Mouse (Mus musculus) retina, postnatal 1 day (tissue): Measurements from ENCODE around the gene Sec13.

Experiments used
- DNase-seq: peaks from one replicate; pipeline ENCODE4 v3.0.0-alpha.2; 2012

The Sec13 gene

DNA sequence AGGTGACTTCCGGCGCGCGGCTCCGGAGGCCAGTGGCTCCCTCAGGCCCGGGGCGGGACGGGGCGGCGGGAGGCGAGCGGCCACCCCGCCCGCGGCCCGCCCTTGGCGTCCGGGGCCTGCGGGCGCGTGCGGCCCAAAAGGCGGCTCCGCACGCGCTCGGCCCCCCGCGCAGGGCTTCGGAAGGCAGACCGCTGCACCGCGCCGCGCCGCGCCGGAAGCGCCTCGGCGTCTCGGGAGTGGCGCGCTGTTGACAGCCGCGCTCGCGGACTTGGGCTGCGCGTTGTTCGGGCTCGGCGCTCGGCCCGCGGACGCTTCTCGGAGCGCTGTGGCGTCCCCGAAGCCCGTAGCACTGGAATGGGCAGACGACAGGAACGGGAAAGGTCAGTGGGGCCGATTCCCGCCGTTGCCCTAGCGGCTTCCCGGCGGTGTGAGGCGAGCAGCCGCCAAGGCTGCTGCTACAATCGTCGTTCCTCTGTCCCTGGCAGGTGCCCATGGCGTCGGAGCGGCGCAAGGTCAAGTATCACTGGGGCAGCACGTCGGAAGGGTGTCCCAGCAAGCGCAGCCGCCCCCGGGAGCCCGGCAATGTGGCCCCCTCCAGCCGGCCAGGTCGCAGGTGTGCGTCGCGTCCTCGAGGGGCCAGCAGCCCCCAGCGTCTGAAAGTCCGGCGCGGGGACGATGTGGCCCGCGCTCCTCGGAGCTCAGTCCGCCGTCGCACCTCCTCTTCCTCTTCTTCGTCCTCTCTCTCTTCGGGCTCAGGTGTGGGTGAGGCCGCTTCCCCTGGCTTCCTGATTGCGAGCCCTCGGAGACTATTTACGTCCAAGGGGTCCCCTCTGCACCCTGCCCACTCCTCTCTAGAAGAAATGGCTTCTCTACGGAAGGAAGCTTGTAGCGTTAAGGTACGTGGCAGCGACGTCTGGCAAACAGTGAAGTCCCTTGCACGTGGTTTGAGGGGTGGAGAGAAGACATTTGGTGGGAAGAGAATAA lies 43.0 kb downstream of the Sec13 start:
- DNase-seq, result peak; percentile 22

DNA sequence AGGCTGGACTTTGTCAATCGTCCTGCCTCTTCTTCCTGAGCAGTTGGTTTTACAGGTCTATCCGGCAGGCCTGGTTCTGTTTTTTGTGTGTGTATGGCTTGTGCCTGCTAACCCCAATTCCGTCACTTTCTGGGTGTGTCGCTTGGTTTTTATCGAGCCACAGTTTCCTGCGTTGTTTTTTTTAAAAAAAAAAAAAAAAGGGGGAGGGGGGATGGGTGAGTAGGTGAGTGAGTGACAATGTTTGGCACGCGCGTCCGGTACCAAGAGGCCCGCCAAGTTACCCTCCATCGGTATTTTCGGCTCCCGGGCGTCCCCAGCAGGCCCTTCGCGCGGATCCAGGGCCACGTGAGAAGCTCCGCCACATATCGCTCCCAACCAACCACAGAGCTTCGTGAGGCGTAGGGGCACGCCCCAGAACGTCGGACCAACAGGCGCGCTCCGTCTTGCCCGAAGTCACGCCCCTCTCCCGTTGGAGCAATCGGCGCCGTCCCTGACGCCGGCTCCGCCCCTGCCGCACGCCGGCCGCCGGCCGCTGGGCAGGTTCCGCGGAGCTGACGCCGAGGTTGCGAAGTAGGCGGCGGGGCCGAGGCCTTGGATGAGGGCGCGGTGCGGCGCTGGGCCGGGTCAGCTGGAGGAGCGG lies 43.8 kb downstream of the Sec13 start, which contains the start of gene Tatdn2:
Tatdn2 (plus strand) TSS at position 469 of the 640 bp plus-strand sequence.
- DNase-seq, result peak; percentile 98

DNA sequence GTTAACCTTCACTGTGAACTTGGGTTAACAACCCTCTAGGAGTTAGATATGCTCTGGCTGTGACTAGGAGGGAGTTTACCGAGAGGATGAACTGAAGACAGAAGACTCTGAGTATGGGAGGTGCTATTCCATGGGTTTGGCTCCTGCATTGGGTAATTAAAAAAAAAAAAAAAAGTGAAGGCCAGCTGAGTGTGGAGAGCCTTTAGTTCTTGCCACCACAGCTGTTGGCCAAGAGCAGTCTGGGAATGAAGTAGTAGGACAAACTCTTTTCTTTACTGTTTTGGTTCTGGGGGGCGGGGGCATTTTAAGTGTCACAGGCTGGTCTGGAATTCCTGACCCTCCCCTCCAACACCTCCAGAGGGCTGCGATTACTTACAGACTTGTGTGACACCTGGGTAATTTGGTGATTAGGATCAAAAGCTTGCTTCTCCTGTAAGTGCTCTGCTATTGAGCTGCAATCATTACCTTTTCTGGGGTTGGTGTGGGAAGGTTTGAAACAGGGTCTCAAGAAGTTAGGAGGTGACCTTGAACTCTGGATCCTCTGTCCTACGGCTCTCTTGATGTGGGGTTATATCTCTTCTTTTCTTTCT lies 44.7 kb downstream of the Sec13 start:
- no peak for DNase-seq

DNA sequence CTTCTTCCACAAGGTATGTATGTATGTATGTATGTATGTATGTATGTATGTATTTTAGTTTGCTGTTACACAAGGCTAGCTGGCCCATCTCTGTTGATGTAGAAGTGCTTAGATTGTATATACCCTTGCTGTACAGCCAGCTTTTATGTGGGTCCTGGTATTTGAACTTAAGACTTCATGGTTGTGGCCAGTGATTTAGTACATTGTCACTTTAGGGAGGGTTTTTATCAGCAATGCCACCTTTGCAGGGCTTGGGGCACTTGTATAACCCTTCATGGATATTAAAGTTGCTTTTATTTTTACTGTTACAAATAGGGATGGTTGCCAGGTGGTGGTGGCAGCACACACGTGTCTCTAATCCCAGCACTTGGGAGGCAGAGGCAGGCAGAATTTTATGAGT lies 45.3 kb downstream of the Sec13 start:
- no peak for DNase-seq

DNA sequence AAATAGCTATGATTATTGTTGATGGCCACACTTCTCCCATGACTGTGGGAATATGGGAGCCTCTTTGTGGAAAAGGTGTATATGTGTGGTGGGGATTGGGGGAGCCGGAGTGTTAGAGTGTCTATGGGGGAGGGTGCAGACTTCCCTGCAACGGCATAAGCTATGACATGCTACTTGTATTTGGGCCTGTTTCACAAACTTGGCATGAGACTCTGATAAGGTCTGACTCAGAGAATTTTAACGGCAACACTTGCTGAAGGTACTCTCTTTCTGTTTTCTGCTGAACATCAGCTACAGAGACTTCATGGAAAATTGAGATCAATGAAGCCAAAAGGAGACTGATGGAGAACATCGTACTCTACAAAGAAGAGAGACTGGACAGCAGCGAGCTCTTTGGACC lies 47.2 kb downstream of the Sec13 start:
- DNase-seq, result no peak

DNA sequence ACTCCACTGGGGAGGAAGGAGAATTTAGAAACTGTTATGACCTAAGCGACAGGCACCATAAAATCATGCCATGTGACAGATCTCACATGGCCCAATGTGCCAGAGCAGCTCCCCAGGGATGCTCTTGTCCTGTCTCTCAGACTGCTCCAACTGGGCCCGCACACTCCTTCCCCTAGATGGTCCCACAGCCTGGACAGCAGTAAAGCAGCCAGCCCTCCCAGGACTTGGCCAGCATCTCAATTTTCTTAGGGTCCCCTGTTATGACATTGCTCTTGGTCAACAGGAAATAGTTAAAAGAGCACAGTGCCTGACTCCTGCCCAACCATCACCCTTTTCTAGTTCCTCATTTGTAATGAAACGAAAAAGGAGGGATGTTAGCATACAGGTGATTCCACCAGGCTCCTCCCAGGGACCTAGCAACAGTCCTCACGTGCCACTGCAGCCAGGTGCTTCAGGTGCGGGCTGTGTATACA lies 47.8 kb downstream of the Sec13 start:
- no peak for DNase-seq

DNA sequence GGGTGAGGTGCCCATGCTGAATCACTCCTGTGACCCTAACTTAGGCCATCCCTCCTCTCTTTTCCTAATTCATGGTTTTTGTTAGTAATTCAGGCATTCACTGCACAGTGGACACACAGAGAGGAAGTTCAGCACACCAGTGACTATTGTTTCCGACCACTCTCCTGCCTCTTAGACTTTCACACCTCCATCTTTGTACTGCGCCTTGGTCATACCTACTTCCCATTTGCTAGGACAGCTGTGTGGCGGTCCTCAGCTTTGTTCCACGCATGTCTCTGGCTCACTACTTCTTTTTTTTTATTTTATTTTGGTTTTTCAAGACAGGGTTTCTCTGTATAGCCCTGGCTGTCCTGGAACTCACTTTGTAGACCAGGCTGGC lies 49.5 kb downstream of the Sec13 start:
- no peak for DNase-seq

DNA sequence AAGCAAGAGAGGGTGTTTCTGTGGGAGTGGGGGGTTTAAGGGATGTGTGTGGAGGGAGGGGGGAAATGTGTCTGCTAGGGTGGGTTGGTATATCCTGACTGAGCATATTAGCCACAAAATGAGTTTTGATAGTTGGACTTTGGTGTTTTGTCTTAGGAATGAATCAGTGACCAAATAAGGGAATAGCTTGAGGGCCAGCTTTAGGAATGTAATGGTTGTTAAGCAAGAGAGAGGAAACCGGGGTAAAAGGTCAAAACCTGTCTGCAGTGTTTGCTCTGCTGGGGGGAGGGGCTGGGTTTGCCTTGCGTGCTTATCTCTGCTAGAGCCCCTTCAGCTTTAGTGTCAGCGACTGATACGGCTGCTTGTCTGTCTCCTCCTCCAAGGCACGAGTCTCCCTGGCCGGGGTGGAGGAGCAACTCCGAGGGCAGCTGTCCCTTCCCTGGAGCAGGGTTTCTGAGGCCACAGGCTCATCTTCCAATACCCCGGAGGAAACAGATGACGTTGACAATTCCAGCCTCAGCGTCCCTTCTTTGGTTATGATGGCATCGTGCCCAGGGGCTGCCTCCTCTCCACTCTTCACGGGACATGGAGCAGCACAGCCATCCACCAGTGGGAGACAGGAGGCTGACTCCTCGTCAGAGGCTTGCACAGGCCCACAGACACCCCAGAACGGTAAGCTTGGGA lies 50.0 kb downstream of the Sec13 start:
- DNase-seq, result peak; percentile 43

DNA sequence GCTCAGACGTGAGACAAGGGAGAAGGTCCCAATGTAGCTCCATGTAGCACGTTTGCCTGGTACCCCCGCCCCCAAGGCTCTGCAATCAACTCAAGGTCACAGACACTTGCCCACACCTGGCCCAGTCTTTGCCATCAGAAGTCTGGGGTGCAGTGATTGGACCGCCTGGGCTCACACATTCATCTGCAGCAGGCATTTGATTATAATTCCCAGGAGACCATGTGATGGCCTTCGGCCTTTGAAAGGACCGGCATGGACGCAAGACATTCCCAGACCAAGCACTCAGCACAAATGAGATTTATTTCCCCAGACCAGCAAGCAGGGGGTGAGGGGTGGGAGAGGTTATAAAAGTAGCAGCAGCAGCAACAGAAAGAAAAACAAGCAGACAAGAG lies 50.5 kb downstream of the Sec13 start:
- peak; percentile 31 for DNase-seq

DNA sequence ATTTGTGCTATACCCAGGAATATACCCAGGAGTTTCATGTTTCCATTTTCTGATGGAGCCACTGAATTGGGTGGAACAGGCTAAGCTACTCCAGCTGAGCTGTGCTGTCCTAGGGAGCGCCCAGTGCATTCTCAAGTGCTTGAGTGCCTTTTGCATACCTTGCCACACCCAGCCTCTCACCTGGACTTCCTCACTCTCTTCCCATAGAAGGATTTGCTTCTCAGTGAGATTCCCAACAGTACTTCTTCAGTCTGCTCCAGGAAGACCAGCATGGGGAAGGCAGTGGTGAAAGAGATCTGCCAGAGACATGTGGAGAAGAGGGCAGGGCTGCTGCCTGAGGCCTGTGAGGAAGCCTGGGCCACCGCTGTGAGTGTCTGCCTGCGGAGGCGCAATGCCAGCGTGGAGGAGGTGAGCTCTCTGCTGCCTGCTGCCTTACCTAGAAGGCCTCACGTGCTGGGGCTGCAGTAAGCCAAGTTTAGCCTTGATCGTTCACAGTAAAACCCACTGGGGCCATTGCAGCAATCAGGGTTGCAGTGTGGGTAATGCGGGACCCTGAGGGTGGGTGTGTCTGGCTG lies 53.9 kb downstream of the Sec13 start:
- no peak for DNase-seq

DNA sequence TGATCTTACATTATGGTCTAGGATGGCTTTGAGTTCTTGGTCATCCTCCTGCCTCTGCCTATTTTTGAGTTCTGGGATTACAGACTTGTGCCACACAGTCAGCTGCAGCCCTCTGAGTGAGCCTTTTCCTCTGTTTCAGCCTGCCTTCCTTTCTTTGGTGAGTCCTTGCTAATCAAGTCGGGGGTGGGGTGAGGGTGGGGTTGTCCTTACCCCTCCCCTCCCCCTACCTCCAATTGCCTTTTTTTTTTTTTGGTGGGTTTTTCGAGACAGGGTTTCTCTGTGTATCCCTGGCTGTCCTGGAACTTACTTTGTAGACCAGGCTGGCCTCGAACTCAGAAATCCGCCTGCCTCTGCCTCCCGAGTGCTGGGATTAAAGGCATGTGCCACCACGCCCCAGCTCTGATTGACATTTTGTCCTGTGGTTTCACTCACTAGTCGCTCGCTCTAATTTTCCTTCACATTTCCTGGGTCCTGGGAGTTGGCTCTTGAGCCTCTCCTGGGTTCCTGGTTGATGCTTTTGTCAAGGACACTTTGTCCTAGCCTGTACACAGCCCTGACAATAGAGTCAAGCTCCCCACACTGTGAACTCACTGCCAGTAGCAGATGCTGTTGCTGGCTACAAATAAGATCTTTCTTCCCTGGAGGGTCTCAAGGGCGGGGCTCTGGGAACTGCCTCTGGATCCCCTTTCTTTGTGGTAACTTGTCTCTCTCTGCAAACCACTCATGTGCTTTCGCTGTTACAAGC lies 57.3 kb downstream of the Sec13 start:
- no peak for DNase-seq

DNA sequence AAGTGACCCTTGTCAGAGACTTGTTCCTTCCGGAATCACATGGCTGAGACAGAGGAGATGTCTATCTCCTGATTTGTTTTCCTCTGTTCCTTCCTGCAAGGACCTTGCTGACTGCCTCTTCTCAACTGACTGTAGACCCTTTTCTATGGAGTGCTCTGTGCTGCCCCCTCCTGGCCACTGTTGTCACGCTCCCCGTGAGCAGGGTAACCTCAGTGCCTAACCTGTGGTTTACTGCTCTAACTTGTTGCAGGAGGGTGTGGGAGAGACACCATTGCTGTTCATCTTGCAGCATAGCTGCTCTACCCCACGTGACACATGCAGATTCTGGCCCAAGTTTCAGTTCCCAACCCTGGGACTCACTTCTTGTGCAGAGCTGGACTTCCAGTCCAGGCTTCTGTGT lies 59.3 kb downstream of the Sec13 start:
- DNase-seq, result peak; percentile 83

DNA sequence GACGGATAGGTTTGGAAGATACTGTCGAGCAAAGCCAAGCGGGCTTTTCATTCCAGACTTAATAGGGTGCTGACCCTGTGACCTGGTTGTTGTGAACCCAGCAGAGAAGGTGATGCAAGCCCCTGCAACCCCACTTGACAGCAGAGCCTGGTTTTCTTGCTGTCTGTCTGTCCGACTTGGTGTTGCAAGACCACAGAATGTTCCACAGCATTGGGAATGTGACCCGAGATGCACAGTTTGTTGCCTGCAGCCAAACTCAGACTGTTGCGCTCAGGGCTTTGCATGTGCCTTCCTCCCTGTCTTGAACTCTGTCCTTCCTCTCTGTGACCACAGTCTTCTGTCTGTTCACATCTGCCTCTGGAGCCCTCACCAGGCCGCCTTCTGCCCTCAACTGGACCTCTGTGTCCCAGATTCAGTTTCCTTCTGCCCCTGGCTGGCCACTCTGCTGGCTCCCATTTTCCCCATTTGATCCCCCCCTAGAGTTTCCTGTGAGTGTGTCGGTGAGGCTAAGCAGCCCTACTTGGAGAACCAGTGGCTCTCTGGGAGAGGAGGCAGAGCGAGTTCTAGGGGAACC lies 60.5 kb downstream of the Sec13 start:
- no peak for DNase-seq

DNA sequence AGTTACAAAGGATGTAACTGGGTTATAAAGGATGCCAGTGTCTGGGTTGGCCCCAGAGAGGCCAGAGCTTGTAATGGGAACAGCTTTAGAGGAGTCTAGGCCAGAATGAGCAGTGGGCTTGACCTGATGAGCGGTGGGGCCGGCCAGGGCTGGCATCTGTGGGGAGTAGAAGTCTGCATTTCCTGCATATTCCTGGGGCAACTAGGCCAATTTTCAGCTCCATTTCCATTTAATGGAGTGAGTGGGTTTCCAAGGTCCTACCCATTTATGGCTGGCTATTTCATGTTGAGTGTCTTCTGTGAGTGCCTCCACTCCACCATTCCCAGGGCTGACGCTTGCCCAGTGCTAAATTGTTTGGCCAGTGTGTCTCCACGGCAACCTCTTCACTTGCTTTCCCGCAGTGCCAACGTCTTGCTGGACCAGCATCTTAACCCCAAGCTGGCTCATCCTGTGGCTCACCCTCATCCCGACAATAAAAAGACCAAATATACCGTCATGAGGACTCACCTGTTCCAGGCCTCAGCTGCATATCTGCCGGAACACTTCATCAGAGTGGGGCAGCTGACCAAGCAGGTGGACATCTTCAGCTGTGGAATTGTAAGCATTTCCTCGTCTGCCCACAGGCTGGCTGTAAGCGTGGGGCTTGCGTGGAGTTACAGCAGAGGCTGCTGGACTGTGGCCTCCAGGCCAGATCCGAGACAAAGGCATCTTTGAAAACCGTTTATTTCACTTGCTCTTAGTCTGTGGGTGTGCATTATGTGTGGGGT lies 62.1 kb downstream of the Sec13 start:
- DNase-seq, result peak; percentile 57
